Mouse (Mus musculus) embryo, embryonic 10.5 days (tissue): Measurements from ENCODE around the gene Znhit6.

Source experiments
- DNase-seq: peaks from one replicate; pipeline ENCODE4 v3.0.0-alpha.2; 2015; ENCODE audit warnings: low spot score

The Znhit6 gene

DNA sequence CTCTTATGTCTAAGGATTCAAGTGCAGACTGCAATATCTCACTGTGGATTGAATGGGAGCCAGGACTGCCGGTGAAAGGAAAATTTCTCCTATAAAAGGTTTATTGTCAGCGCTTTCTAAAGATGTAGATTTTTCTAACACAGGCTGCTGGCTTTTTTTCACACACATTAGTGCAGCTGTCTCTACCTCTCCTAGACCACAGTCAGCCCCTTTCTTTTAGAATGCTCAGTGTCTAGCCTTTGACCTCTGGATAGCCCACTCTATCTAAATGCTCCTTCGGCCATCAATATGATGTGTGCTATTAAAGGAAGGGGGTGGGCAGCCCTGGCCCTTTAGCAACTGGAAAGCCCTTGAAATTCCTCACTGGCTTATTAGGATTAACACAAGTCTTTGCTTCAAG lies 70.0 kb downstream of the Znhit6 start:
- DNase-seq: peak; percentile 81

DNA sequence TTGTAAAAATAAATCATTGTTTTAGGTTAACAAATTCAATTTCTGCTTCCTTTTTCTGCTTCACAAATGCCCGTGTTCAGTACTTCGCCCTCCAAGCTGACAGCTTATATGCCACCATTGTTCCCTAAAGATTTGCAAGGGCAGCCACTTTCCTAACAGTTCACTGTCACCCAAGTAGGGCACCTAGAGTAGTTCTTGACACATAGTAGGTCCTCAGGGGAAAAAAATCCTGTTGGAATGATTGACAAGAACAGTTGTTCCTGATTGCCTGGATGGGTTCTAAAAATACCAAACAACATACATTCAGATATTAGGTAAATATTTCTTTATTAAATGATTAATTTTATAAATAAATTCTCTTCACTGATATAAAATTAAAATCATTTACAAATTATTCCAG lies 70.7 kb downstream of the Znhit6 start:
- peak; percentile 31 for DNase-seq

DNA sequence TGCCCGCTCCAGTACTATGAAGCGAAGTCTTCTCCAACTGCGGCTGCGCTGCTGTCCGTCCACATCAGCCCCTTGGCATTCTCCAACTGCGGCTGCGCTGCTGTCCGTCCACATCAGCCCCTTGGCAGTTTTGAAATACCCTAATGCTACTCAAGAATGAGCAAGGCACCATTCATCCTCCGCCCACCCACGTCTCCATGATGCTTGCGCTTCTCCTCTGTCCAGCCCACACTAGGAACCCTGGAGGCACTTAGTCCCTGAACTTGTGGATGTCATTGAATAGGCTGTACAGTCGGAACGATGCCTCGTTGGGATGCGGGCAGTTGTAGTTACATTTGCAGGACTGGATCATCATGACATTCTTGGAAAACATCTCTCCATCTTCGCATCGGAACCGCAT lies 71.4 kb downstream of the Znhit6 start:
- peak; percentile 28 for DNase-seq

DNA sequence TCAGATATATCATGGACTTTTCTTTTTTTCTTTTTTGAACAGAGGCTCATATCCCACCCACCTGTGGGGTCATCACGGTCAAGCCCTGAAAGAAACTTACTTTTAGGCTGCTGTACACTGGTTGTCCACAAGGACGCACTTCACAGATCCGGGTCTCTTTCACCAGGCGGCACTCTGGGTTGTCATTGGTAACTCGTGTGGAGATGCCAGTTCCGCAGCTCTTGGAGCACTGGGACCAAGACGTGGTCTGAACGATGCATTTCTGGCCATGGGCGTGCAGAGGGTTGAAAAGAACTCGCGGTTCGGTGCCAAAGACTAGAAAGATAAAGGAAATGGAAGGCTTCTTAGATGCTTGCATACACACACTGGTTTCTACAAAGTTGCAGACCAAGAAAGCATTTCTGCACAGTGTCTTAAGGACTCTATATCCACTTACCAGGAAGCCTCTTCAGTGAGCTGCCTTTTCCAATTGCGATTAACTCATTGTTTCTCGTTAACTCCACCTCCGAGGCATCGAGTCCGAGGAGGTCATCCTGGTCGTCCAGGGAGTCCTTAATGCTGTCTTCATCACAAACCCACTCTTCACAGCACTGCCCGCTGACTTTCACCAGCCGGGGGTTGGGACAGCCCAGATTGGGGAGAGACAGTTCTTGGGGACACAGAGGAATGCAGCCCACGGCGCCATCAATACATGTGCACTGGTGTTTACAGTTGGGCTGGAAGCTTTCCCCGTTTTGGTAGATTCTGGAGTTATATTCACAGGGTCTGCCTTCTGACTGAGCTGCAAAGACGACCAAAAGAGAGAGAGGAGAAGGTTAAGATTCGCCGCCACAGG lies 72.3 kb downstream of the Znhit6 start:
- peak; percentile 78 for DNase-seq

DNA sequence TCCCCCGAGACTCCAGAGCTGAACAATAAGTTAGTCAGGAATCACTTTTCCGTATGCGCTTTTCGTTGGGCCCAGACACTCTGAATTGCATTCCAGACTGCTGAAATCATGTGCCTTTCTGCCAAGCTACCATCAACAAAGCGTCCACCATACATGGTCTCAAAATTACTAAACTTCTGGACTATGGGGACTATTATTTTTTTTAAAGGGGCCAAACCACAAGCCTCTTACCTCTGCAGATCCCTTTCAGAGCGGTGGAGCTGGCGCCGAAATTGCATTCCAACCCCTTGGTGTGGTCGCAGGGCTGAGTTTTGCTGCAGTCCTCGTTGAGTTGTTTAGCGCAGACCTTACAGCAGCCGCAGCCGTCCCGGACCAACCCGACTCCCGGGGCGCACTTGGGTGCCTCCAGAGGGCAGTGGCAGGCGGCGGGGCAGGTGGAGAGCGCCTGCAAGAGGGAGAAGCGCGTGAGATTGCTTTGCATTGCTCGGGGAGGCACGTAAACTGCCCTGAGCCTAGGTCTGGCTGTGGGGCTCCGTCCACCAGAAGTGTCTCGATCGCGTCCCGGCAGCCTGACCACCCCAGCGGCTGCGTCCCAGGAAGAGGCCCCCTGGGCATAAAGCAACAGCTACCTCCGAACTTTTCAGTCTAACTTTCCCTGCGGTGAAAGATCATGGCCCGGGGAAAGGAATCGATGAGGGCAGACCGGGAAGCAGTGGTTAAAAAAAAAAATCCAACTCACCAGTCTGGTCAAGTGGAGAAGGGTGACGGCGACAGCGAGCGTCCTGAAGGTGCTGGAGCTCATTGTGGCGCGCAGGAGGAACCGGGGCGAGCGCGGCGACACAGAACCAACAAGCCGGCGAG lies 73.2 kb downstream of the Znhit6 start:
- DNase-seq: peak; percentile 69

DNA sequence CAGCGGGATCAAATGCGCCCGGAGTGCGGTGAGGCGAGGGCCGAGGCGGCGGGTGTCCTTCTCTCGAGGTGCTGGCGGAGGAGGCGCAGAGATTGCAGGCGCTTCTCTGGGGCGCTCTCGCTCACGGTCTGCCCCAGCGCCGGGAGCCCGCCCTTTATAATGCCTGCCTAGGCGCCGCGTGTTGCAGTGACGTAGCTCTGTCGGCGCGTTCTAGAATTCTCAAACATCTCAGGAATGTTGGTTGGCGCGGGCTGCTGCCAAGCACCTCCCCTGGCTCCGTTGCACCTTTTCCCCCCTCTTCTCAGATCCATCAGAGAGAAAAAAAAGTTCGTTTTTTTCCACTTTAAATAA lies 73.8 kb downstream of the Znhit6 start, which contains the start of gene Ccn1:
TSS of gene Ccn1 (minus strand) at position 130 of the 351 bp plus-strand sequence.
- DNase-seq: peak; percentile 93

DNA sequence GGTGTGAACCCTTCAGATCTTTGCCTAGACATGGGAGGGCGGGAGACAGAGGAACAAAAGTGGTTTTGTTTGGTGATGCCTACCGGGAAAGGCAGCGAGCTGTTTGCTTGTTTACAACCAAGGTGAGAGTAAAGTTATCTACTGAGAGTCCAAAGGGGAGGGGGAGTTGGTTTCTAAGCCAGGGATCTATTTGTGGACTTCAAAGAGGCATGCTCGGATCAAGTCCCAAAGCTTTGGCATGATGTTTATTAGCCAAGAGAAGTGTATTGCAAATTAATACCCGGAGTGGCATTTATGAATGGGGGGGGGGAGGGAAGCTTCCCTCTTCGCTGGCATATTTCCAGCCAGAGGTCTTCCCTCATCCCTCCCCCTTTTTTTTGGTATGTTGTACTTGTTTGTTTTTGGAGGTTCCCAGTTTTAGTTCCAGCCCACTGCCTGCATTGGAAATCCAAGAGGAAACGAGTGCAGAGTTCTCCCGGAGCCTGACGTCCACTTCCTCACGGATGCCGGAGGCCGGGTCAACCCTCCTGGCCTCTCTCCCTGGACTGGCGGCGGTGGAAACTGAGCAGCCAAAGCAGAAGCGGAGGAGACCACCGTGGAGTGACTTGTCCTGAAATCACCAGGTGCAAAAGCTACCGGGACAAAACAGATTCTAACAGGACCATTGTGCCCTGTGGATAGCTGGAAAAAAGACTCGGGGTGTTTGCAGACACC lies 74.5 kb downstream of the Znhit6 start:
- DNase-seq: peak; percentile 70

DNA sequence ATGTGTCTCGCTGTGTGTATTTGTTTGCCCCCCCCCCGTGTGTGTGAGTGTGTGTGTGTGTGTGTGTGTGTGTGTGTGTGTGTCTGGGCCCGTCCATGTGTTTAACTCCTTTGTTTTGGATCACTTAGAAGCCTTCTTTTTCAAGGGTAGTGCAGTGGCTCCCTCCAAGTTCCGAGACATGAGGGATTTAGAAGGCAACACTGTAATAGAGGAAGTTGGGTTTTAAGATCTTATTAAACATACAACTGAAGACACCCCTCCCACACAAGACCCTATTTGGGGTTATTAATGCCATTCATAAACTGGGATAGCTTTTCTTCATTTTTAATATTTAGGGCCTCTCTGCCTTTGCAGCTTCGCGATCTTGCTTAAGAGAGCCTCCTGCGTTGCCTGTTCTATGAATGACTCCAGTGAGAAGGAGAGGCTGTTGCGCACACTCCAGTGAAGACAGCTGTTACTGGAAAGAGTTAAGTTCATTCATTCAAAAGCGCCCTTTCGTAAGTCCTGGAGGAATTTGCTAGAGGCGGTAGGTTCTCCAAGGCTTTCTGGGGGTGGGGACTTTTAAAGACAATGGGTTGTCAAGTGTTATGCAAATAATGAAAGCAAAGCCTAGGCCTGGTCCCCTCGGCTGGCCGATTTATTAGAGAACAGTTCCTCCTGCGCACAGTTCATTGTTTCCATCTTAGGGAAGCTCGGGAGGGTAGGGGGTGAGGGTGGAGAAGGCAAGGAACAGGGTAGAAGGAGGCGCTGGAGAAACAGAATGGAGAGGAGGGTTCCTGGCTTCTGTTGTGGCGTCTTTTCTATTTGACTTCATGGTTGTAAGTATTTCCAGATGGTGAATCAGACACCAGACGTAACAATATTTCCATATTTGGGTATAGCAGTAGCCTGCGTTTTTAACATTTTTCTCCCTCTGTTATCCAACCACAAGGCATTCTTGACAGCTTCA lies 75.3 kb downstream of the Znhit6 start:
- DNase-seq: peak; percentile 77

DNA sequence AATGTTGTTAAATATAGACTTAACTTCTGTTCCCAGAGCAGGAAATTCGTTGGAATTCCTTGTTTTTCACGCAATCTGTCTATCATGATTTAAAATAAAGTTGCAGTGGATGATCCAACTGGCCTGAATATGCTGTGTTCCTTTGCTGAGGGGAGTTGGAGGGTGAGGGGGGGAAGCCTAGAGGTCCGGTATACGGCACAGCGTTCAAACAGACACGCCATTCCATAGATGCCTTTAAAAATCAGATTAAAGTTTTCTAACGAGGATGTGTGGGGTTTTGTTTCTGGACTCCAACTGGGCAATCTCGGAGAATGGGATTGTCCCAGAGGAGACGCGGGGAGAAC lies 75.9 kb downstream of the Znhit6 start:
- peak; percentile 76 for DNase-seq

DNA sequence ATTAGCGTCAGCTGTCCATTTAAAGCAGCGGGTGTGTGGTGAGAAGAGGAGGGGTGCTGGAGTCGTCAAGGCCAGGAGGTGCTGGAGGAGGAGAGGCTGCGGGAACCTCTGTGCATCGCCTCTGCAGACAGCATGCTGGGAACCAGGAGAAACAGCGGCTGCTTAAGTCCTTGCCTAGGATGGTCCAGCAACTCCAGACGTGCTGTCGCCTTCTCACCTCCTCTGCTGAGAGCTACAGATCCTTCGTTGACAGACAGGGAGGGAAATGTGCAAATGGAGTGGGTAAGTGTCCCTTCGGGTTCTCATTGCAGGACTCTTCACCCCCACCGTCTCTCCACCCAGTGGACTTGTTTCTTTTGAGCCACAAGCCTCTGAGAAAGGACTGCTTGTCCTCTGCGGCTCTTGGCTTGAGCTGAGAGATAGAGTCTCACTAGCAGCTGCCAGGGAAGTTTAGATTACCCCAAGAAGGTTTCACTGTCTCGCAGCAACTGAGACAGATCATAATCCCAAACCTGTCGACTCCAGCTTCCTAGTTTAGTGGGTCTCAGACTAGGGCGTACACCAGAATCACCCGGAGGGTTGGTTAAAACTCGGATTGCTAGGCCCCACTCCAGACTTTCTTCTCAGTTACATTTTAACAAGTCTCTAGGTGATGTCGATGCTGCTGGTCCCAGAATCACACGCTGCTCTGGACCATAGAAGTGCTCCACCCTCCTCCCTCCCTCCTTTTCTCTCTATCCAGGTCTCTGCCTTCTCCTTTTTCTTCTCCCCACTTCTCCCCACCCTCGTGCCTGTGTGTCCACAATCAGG lies 76.5 kb downstream of the Znhit6 start:
- peak; percentile 63 for DNase-seq

DNA sequence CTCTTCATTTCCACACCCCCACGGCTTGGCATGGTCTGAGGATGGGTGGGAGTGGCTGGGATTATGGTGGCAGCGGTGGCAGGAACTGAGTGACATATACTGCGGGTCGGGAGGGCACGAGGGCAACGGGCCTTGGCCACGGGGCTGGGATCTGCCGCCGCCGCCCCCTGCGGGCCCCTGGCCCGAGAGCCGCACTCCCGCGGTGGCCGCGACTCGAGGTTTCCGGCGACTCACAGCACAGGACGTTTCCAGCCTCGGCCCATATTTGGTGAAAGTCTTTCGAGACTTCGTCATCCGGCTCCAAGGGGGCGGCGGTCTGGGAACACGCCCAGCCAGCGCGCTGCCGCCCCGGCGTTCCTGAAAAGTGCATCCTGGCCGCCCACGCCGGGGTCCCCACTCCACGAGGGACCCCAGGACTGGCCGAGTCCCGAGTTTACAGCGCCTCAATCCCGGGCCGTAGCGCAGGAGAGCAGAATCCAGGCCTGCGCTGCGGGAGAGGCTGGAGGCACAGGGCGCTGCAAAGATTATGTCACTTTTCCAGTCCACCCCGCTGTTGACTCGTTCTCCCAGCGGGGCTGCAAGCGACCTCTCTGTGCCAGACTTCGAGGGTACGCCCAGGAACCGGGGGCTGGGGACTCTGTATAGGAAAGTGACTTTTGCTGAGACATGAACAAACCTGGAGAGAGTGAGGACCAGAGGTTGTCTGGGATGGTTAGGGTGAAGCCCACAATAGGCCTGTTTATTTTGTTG lies 77.4 kb downstream of the Znhit6 start:
- peak; percentile 90 for DNase-seq

DNA sequence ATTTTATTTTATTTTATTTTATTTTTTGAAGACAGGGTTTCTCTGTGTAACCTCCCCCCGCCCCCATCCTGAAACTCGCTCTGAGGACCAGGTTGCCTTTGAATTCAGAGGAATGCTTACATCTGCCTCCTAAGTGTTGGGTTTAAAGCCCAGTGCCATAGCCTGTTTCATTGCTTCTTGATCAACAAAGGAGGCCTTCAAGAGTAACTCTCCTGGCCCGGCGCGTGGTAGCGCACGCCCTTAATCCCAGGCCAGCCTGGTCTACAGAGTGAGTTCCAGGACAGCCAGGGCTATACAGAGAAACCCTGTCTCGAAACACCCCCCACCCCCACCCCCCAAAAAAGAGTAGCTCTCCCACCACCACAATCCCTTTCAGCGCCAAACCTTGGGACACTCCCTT lies 78.0 kb downstream of the Znhit6 start:
- DNase-seq: peak; percentile 32
